Mouse (Mus musculus): ENCODE results near the gene H2al1i.
"Not testable (repeated sequence)": the region's sequence is repeated elsewhere in the genome, so short reads cannot be mapped to it uniquely, and the experiment has no call there.

The H2al1i gene

DNA sequence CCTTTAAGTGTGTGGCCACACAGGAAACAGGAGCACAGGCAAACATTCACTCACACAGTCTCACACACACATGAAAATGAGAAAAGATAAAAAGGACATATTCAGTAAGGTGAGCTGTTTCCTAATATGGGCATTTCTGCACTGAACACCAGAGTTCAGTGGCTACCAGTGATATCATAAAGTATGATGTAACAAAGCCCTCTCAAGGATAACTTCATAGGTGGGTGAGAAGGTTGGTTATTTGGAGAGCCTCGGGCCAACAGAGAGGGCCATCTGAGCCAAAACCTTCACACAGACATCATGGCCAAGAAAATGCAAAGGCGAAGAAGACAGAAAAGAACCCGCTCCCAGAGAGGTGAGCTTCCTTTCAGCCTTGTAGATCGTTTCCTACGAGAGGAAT, at the start of gene H2al1i:
TSS of gene H2al1i (plus strand) at position 301 of the 400 bp plus-strand sequence.
- not testable (repeated sequence) for DNase-seq

- DNase-seq = no peak
Measured at GRCm38 (mm10) chrX:11277083-11277482, 47.4 kb upstream of the H2al1i start.

DNA sequence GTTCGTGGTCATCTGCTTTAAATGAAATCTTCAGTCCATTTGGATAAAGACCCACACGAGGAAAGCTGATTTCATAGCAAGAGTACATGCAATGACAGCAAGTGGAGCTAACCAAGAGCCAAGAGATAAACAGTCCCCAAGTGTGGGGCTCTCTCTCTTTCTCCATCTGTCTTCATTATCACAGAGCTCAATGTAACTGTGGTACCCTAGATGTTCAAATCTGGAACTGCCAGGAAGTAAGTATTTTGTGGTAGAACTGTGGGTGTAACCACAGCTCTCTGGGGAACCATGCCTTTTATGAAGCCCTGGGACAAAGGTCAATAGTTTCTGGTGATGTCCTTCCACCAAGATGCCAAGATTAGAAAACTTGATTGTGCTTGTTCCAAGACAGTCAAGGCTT, 43.7 kb upstream of the H2al1i start:
- DNase-seq = no peak

GRCm38 (mm10) chrX:11288306-11288882, 36.1 kb upstream of the H2al1i start:
- no peak for DNase-seq

- no peak for DNase-seq
Measured at GRCm38 (mm10) chrX:11289244-11289643, 35.2 kb upstream of the H2al1i start.

DNA sequence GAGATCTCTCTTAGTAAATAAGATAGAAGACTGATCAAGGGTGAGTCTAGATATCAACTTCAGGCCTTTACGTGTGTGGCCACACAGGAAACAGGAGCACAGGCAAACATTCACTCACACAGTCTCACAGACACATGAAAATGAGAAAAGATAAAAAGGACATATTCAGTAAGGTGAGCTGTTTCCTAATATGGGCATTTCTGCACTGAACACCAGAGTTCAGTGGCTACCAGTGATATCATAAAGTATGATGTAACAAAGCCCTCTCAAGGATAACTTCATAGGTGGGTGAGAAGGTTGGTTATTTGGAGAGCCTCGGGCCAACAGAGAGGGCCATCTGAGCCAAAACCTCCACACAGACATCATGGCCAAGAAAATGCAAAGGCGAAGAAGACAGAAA, 25.5 kb upstream of the H2al1i start, which contains the start of gene H2al1a:
TSS of gene H2al1a (plus strand) at position 301 of the 400 bp plus-strand sequence.
- not testable (repeated sequence) for DNase-seq

- DNase-seq = not testable (repeated sequence)
Measured at GRCm38 (mm10) chrX:11302132-11302531, 22.3 kb upstream of the H2al1i start, which contains the start of gene H2al1b. Gene H2al1b, plus strand, starts transcription at chrX:11302432.

GRCm38 (mm10) chrX:11305355-11305754, 19.1 kb upstream of the H2al1i start, which contains the start of gene H2al1c:
Gene H2al1c, plus strand, starts transcription at chrX:11305655.
- DNase-seq = not testable (repeated sequence)

- not testable (repeated sequence) for DNase-seq
Measured at GRCm38 (mm10) chrX:11308524-11308923, 15.9 kb upstream of the H2al1i start, which contains the start of gene H2al1d. Gene H2al1d, plus strand, starts transcription at chrX:11308824.

GRCm38 (mm10) chrX:11311634-11312033, 12.8 kb upstream of the H2al1i start, which contains the start of gene H2al1e:
Gene H2al1e, plus strand, starts transcription at chrX:11311934.
- not testable (repeated sequence) for DNase-seq

- not testable (repeated sequence) for DNase-seq
Measured at GRCm38 (mm10) chrX:11314858-11315257, 9.6 kb upstream of the H2al1i start, which contains the start of gene H2al1f. Gene H2al1f, plus strand, starts transcription at chrX:11315158.

GRCm38 (mm10) chrX:11317956-11318355, 6.5 kb upstream of the H2al1i start, which contains the start of gene H2al1g:
Gene H2al1g, plus strand, starts transcription at chrX:11318256.
- not testable (repeated sequence) for DNase-seq

DNA sequence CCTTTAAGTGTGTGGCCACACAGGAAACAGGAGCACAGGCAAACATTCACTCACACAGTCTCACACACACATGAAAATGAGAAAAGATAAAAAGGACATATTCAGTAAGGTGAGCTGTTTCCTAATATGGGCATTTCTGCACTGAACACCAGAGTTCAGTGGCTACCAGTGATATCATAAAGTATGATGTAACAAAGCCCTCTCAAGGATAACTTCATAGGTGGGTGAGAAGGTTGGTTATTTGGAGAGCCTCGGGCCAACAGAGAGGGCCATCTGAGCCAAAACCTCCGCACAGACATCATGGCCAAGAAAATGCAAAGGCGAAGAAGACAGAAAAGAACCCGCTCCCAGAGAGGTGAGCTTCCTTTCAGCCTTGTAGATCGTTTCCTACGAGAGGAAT, 3.3 kb upstream of the H2al1i start, which contains the start of gene H2al1h:
TSS of gene H2al1h (plus strand) at position 301 of the 400 bp plus-strand sequence.
- not testable (repeated sequence) for DNase-seq

DNA sequence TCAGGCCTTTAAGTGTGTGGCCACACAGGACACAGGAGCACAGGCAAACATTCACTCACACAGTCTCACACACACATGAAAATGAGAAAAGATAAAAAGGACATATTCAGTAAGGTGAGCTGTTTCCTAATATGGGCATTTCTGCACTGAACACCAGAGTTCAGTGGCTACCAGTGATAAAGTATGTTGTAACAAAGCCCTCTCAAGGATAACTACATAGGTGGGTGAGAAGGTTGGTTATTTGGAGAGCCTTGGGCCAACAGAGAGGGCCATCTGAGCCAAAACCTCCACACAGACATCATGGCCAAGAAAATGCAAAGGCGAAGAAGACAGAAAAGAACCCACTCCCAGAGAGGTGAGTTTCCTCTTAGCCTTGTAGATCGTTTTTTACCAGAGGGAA, 3.1 kb downstream of the H2al1i start, which contains the start of gene H2al1j:
TSS of gene H2al1j (plus strand) at position 301 of the 400 bp plus-strand sequence.
- not testable (repeated sequence) for DNase-seq

- DNase-seq = no peak
Measured at GRCm38 (mm10) chrX:11345762-11346161, 21.3 kb downstream of the H2al1i start.

- DNase-seq = no peak
Measured at GRCm38 (mm10) chrX:11346756-11347155, 22.3 kb downstream of the H2al1i start.

GRCm38 (mm10) chrX:11360823-11361222, 36.4 kb downstream of the H2al1i start:
- DNase-seq = no peak

GRCm38 (mm10) chrX:11361261-11361660, 36.8 kb downstream of the H2al1i start:
- no peak for DNase-seq

- DNase-seq = no peak
Measured at GRCm38 (mm10) chrX:11363890-11364289, 39.4 kb downstream of the H2al1i start.

- DNase-seq = no peak
Measured at GRCm38 (mm10) chrX:11365151-11365550, 40.7 kb downstream of the H2al1i start.

Measured in thymus, postnatal 4 days (tissue).